Mouse (Mus musculus) hematopoietic stem cell, adult 5-6 weeks (primary cell): ENCODE measurements around the gene Csnka2ip. TPM values are rescaled to one million over a fixed set of nuclear protein-coding genes. Genes with fewer than 3 reads are reported as not detected.

Experiments used
- ATAC-seq, 2 experiments: fragments of 125-278 bp in 1 of 2; replicated peaks in 1 of 2; 2 replicates each; pipeline ENCODE4 v1.8.0; 2016 to 2017; ENCODE audit warnings: inconsistent platforms in 2 of 2, mild to moderate bottlenecking in 2 of 2, moderate number of reproducible peaks in 2 of 2, low read depth in 1 of 2, moderate TSS enrichment in 1 of 2; ENCODE audit not compliant: low FRiP score in 2 of 2, poor library complexity in 2 of 2, severe bottlenecking in 2 of 2, insufficient read depth in 1 of 2, low TSS enrichment in 1 of 2
- total RNA-seq: library from RNA; stranded (forward); fragments of 172-1452, 232-1000 nt; gene quantifications from 2 replicates; pipeline ENCODE4 v1.2.3, GENCODE M21; 2017

Csnka2ip gene
- total RNA-seq, result not detected in 2 replicates

GRCm38 (mm10) chr16:64602308-64602707 lies at the start of gene Csnka2ip:
Csnka2ip (minus strand) TSS chr16:64602408.
- no peak for ATAC-seq

GRCm38 (mm10) chr16:64649594-64650290 lies 47.5 kb upstream of the Csnka2ip start:
- ATAC-seq, result peak; percentile 78 to 82

GRCm38 (mm10) chr16:64647771-64648170 lies 45.6 kb upstream of the Csnka2ip start:
- ATAC-seq, result peak in 1 of 2 experiments; percentile 52; a peak in 2 of 4 replicates

GRCm38 (mm10) chr16:64635110-64635509 lies 32.9 kb upstream of the Csnka2ip start:
- peak in 1 of 2 experiments; percentile 59; a peak in 1 of 4 replicates for ATAC-seq

GRCm38 (mm10) chr16:64620116-64620515 lies 17.9 kb upstream of the Csnka2ip start:
- no peak for ATAC-seq

- ATAC-seq, result no peak
Observed at GRCm38 (mm10) chr16:64614648-64615047, 12.4 kb upstream of the Csnka2ip start.

- peak; percentile 29 to 62; a peak in 2 of 4 replicates for ATAC-seq
Observed at GRCm38 (mm10) chr16:64607793-64608192, 5.6 kb upstream of the Csnka2ip start.

- ATAC-seq, result no peak
Observed at GRCm38 (mm10) chr16:64586825-64587224, 15.4 kb downstream of the Csnka2ip start.

GRCm38 (mm10) chr16:64586262-64586619 lies 16.0 kb downstream of the Csnka2ip start:
- ATAC-seq, result no peak

- ATAC-seq, result no peak
Observed at GRCm38 (mm10) chr16:64585599-64586261, 16.5 kb downstream of the Csnka2ip start.

GRCm38 (mm10) chr16:64584591-64584990 lies 17.6 kb downstream of the Csnka2ip start:
- ATAC-seq, result no peak

GRCm38 (mm10) chr16:64583406-64583805 lies 18.8 kb downstream of the Csnka2ip start:
- ATAC-seq, result no peak

- ATAC-seq, result no peak
Observed at GRCm38 (mm10) chr16:64569496-64569895, 32.7 kb downstream of the Csnka2ip start.

- no peak for ATAC-seq
Observed at GRCm38 (mm10) chr16:64563081-64563480, 39.1 kb downstream of the Csnka2ip start.

- ATAC-seq, result no peak
Observed at GRCm38 (mm10) chr16:64558518-64558917, 43.7 kb downstream of the Csnka2ip start.

GRCm38 (mm10) chr16:64526883-64527282 lies 75.3 kb downstream of the Csnka2ip start:
- ATAC-seq, result no peak

- no peak for ATAC-seq
Observed at GRCm38 (mm10) chr16:64524051-64524645, 78.1 kb downstream of the Csnka2ip start.

GRCm38 (mm10) chr16:64513423-64513822 lies 88.8 kb downstream of the Csnka2ip start:
- ATAC-seq, result no peak
